Mouse (Mus musculus) frontal cortex, adult (tissue): ENCODE measurements around the gene Ubb.

Source experiments
- ATAC-seq: cut with Nextera tagmentation; 2 replicates; pipeline ENCODE4 v1.9.2; 2017; ENCODE audit warnings: mild to moderate bottlenecking, moderate library complexity, mixed read lengths; ENCODE audit not compliant: low TSS enrichment

Ubb gene

GRCm38 (mm10) chr11:62551226-62552119 lies 502 bp downstream of the Ubb start:
- ATAC-seq = peak; percentile 48

- ATAC-seq = no peak
These were observed 2.2 kb downstream of the Ubb start for GRCm38 (mm10) chr11:62553186-62553585.

DNA sequence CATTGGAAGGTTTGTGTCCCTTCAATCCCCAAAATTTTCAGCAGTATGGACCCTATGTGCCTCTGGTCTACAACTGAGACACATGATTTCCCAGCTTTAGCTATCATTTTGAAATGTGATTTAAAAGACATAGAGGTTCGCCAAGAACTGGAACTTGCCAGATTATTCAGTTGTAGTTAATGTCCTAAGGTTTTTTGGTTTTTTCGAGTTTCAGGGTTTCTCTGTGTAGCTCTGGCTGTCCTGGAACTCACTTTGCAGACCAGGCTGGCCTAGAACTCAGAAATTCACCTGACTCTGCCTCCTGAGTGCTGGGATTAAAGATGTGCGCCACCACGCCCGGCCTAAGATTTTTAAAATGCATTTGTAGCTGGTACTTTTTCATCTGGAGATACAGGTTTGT lies 2.7 kb downstream of the Ubb start:
- ATAC-seq = no peak

DNA sequence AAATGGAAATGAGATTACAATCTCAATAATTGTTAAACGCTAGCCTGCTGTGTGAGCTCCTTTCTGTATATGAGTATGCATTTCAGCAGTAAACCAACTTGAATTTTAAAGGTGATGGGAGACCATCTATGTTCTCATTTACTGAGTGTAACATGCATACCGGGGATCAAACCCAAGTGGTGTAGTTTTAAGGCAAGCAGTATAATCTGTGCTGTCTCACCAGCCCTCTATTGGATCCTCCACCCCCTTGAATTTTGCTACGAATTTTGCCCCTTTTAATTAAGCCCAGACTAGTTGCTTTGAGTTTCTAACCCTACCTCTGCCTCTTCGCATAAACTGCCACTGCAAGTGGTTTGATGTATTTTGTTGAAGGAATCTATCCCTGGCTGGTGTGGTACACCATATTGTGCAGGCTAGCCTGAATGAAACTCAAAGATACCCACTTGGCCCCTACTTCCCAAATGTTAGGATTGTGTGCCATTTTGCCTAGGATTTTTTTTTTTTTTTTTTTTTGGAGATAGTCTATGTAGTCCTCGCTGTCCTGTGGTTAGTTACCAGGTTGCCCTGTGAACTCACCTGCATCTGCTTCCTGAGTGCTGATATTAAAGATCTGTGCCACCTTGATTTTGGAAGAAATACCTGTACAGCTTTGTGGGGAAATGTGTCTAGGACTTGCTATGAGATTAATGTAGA lies 3.3 kb downstream of the Ubb start:
- no peak for ATAC-seq

- no peak for ATAC-seq
These were observed 4.1 kb downstream of the Ubb start for GRCm38 (mm10) chr11:62554934-62555517.

GRCm38 (mm10) chr11:62555896-62556412 lies 5.0 kb downstream of the Ubb start:
- no peak for ATAC-seq

DNA sequence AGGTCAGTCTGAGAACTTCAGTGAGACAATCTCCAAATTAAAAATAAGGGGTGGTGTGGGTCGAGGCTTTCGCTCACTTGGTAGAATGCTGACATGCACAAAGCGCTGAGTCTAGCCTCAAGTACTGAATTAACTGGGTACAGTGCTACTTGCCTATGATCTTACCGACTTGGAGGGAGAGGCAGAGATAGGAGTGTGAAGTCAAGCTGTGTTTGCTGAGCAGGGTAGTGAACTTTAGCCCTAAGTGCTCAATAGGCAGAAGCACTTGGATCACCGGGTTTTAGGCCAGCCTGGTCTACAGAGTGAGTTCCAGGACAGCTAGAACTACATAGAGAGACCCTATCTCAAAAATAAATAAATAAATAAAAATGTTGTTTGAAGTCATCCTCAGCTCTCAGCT lies 6.2 kb downstream of the Ubb start:
- ATAC-seq = no peak

DNA sequence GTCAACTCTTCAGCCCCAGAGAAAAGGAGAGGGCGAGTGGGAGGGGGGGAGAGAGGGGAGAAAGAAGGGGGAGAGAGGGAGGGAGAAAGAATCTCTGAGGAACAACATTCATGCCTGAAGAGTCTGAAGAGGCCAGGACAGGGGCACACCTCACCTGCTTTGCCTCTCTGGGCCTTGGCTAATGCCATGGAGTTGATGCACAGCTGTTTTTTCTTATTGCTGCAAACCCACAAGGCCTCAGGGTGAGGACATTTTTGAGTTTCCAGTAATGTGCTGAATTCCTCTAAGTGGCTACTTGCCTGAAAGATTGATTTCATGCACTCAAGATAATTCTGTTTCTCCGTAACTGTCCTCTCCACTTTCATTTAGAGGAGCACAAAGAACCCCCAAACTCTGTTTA lies 7.2 kb downstream of the Ubb start:
- ATAC-seq = no peak

DNA sequence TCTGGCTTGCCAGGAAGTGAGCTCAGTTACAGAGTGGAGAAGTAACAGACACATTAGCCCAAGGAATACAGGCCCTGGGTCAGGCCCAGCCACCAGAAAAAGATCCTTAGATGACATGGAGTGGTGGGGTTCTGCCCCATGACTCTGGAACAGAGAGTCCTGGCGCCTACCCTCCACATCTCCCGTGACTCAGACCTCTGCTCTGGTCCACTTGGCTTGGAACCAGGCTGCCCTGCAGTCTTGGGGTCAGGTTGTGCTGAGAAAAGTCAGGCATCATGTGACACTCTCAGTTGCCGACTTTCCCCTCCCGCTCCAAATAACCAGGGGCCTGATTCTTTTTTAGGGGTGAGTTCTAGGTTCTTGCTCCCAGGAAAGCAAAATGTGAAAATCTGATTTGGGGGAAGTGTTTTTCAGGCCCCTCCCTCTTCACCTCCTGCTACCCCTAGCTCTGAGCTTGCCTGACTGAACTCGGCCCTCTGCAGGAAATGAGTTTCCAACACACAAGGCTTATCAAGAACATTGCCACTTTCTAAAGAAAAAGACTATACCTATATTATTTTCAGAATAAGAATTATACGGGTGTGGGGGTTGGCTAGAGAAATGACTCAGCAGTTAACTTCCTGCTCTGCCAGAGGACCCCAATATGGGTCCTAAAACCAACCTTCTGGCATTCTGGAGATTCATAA lies 8.1 kb downstream of the Ubb start:
- ATAC-seq = no peak

DNA sequence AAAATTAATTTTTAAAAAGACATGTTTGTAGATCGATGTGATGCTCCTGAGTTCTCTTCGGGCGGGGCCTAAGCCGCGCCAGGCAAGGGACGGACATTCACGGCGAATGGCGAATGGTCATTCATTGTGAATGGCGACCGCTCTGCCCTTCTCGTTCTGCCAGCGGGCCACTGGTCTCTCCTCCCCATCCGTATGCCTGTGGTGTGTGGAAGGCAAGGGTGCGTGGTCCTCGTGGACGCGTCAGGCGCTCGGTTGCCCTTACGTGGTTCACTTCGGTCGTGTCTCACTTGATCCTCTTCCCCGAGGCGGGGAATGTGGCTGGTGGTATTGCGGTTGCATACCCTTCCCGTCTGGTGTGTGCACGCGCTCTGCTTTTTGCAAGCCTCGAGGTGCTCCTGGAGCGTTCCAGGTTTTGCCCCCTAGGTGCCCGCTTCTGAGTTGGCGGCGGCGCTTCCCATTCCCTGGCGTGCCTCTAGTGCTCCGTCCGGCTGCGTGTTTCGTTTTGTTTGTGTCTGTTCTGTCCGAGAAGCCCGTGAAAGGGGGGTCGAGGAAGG lies 9.6 kb downstream of the Ubb start:
- ATAC-seq = no peak

- ATAC-seq = no peak
These were observed 12.6 kb downstream of the Ubb start for GRCm38 (mm10) chr11:62563590-62563989.

GRCm38 (mm10) chr11:62565747-62566146 lies 14.8 kb downstream of the Ubb start:
- no peak for ATAC-seq

DNA sequence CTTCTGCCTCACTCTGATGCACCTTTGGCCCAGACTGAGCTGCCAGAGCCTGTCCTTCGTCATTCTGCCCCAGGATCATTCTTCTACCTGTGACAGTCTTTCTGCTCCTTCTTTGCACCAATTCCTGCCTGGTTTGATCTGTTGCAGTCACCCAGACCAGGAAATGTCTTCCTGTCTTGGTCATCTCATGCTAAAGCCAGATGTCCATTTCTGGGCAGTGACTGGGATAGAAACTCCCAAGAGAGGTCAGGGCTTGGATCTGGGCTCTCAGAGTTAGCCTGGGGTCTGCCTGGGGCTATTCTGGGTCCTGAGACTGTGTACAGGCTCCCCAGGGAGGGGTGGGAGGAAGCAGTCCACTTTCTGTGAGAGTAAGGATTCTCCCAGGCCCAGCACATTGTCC lies 15.2 kb downstream of the Ubb start:
- no peak for ATAC-seq

GRCm38 (mm10) chr11:62568300-62568699 lies 17.3 kb downstream of the Ubb start:
- no peak for ATAC-seq

GRCm38 (mm10) chr11:62573959-62574702 lies 23.2 kb downstream of the Ubb start, which contains the start of gene Trpv2:
Gene Trpv2, plus strand, starts transcription at chr11:62574486.
- no peak for ATAC-seq

DNA sequence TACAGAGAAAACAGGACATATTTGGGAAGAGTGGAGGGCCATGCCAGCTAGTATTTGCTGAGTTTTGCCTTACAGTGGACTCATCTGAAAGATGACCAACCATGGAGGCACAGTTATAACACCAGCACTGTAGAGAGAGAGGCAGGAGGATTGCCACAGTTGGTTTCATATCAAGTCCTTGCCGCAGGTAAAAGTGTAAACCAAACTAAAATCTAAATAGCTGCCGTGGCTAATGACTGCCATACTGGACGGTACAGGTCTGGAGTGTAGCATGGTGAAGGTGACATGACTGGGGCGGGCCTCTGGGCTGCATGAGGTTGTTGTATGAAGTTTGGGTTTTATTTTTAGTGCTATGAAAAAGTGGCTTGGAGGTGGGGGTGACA lies 23.7 kb downstream of the Ubb start:
- ATAC-seq = no peak

- ATAC-seq = peak; percentile 64
These were observed 24.3 kb downstream of the Ubb start for GRCm38 (mm10) chr11:62575297-62575658.

DNA sequence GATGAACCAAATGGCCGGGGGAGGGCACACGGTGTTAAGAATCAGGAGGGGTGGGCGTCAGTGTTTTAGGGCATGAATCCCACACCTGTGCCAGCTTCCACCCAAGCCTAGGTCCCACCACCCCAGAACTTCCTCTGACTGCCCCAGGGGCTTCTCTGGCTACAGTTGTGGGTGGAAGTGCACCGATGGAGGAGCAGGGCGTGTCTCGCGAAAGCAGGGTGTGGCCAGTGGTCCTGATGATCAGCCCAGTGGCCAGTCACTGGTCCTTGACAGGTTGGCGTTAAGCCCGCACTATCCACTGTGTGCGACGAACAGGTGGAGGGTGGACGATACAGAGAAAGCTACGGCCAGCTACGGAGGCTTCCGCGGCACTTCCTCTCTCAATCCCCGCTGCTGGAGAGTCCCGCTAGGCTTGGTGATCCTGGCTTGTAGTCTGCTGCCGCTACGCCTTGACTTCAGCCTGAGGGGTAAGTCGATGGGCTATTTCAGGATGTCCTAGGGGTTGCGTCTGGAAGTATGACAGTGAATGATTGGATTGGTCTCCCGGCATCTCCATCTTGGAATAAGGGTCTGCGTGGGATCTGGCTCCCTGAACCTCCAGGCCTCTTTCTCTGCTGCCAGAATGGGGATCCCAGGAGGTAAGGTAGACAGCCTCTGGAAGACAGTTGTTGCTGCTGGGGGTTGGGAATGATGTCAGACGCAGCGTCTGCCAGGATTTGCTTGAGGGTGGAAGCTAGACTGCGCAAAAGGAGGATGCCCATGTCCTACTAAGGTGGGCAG lies 24.9 kb downstream of the Ubb start:
- ATAC-seq = peak; percentile 65

DNA sequence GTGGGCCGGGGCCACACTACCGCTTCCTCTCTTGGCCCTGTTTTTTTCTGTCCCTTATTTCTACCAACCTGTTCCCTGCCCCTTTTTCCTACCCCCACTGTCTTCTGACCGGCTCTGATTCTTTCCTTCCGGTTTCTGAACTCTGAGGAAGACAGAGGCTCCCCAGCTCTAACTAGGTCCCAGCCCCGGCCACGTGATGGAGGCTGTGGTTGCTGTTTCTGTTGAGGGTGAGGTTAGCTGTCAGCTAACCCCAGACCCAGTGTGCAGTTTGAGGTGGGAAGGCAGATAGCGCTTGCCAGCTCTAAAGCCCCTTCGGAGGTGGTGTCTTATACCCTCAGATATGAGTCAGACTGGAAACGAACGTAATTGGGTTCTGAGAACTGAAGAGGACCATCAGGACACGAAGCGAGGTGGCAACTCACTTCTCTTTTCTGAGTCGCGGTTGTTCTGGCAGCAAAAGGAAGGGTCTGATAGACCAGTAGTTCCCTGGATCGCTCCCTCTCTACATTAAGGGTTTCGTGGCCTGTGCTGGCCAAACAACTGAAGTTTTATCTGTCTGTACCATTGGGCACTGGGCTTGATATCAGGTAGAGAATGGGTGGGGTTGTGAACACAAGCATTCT lies 25.7 kb downstream of the Ubb start:
- peak; percentile 45 for ATAC-seq

- ATAC-seq = 0 out of 2 replicates have a peak, but pooled peaks have one; percentile 7
These were observed 32.1 kb downstream of the Ubb start for GRCm38 (mm10) chr11:62583031-62583430.
